Mouse (Mus musculus) small intestine, adult 2 months (tissue): Measurements from ENCODE around the gene Fiz1. TPM values are rescaled to one million over a fixed set of nuclear protein-coding genes. Genes with fewer than 3 reads are reported as not detected.

Experiments used
- H3K27ac ChIP-seq: fragments of 200-500 bp; 2 replicates; pipeline ENCODE4 v1.5.1; 2012; ENCODE audit warnings: low read depth, low read length, control low read depth, inconsistent platforms; ENCODE audit not compliant: insufficient read depth
- H3K27me3 ChIP-seq: fragments of 200-500 bp; 2 replicates; pipeline ENCODE4 v1.6.1; 2012; ENCODE audit warnings: mild to moderate bottlenecking, moderate library complexity, low read length, inconsistent platforms; ENCODE audit not compliant: control insufficient read depth, insufficient read depth
- H3K36me3 ChIP-seq: fragments of 200-500 bp; 2 replicates; pipeline ENCODE4 v1.6.1; 2012; ENCODE audit warnings: mild to moderate bottlenecking, low read length, control low read depth, inconsistent platforms; ENCODE audit not compliant: control insufficient read depth, insufficient read depth
- H3K4me1 ChIP-seq: fragments of 200-500 bp; 2 replicates; pipeline ENCODE4 v1.6.1; 2012; ENCODE audit warnings: low read length, inconsistent platforms, mixed read lengths; ENCODE audit not compliant: control insufficient read depth, insufficient read depth, insufficient read length
- H3K4me3 ChIP-seq: fragments of 200-500 bp; 2 replicates; pipeline ENCODE4 v1.5.1; 2012; ENCODE audit warnings: low read depth, mild to moderate bottlenecking, control low read depth, inconsistent platforms, low read length, moderate library complexity
- CTCF ChIP-seq: fragments of 200-500 bp; IDR thresholded peaks from 2 replicates; pipeline ENCODE4 v1.5.1; 2012; ENCODE audit warnings: low read depth, mild to moderate bottlenecking, control low read depth, inconsistent platforms, low read length, moderate library complexity, mixed read lengths; ENCODE audit not compliant: insufficient replicate concordance, insufficient read length; ENCODE audit errors: extremely low read depth
- POLR2A ChIP-seq: fragments of 200-500 bp; IDR thresholded peaks from 2 replicates; pipeline ENCODE4 v1.6.1; 2012; ENCODE audit warnings: low read depth, mild to moderate bottlenecking, control low read depth, inconsistent platforms, low read length, moderate library complexity
- WGBS: fragments of 180-500 bp; shearing (Covaris S2); methylation state at CpG from one replicate; pipeline ENCODE4 v1.1.7; 2018; 5-methylcytosine and 5-hydroxymethylcytosine counted together
- polyA plus RNA-seq: library from polyadenylated mRNA; depleted of rRNA; stranded (reverse); fragments of >200 nt; gene quantifications from 2 replicates; pipeline ENCODE4 v1.2.3, GENCODE M21; 2012; rRNA removed

Gene Fiz1
- polyA plus RNA-seq, 1 experiment = 31.4 TPM

DNA sequence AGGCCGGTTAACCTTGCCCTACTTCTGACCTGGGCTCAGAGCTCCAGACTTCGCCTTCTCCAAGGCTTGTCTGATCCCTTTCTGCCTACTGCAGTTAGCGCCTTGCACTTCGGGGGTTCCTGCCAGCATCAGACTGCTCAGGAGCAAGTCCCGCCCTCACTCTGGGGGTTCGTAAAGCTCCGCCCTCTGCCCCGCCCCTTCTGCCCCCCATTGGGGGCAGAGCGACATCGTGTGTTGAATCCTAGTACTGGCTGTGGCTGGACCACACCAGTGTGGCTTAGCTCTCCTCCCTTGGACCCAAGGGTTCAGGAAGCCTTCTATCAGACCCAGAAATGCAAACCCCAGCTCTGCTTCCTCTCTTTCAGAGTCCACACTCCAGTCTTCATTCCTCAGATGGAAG, 50.2 kb downstream of the Fiz1 start, which contains the start of gene Sbk2:
Gene Sbk2 (minus strand): TSS at position 135 of the 400 bp plus-strand sequence.
- TF ChIP-seq CTCF = peak; percentile 52
- TF ChIP-seq POLR2A = no peak
- no peaks in the 10 kb centered on the region for H3K27me3 ChIP-seq
- H3K4me3 ChIP-seq = no peak within 1 kb of the TSS
- WGBS = 2% methylated on average over 10 of the region's 10 CpGs
- no peak within 1 kb of the TSS for H3K27ac ChIP-seq
- no peaks in the 10 kb centered on the region for H3K4me1 ChIP-seq
- H3K36me3 ChIP-seq = no peaks in the 10 kb centered on the region

GRCm38 (mm10) chr7:4963527-4963926, 51.0 kb downstream of the Fiz1 start:
- no peaks in the 10 kb centered on the region for H3K27me3 ChIP-seq
- H3K27ac ChIP-seq = no peak overlapping the region
- H3K4me3 ChIP-seq = no peak overlapping the region
- H3K4me1 ChIP-seq = no peaks in the 10 kb centered on the region
- TF ChIP-seq POLR2A (no peak), CTCF (no peak)
- WGBS = 46% methylated on average over 5 of the region's 5 CpGs
- no peaks in the 10 kb centered on the region for H3K36me3 ChIP-seq

- 79% methylated on average over 10 of the region's 10 CpGs for WGBS
Measured at GRCm38 (mm10) chr7:4957361-4957760, 57.1 kb downstream of the Fiz1 start.

More at GRCm38 (mm10) chr7:4957361-4957760, 57.1 kb downstream of the Fiz1 start:
- H3K4me3 ChIP-seq = no peak overlapping the region
- no peak for TF ChIP-seq CTCF
- TF ChIP-seq POLR2A = no peak
- H3K36me3 ChIP-seq = no peaks in the 10 kb centered on the region
- no peaks in the 10 kb centered on the region for H3K27me3 ChIP-seq
- H3K27ac ChIP-seq = no peak overlapping the region
- H3K4me1 ChIP-seq = no peaks in the 10 kb centered on the region

Other genes with a start within 250 kb of the Fiz1 start
- not detected in 2 replicates for gene Fam71e2, start 243.4 kb downstream of the Fiz1 start, polyA plus RNA-seq
- 0.25 and 0.32 TPM in 2 replicates for gene Il11, start 231.8 kb downstream of the Fiz1 start, polyA plus RNA-seq
- not detected in 2 replicates for gene Tmem190, start 231.8 kb downstream of the Fiz1 start, polyA plus RNA-seq
- 225 and 544 TPM in 2 replicates for gene Tmem238, start 225.0 kb downstream of the Fiz1 start, polyA plus RNA-seq
- 141 and 355 TPM in 2 replicates for gene Rpl28, start 221.8 kb downstream of the Fiz1 start, polyA plus RNA-seq
- 78.5 and 131 TPM in 2 replicates for gene Ube2s, start 202.1 kb downstream of the Fiz1 start, polyA plus RNA-seq
- gene Shisa7, start 170.0 kb downstream of the Fiz1 start, polyA plus RNA-seq = 0.48 and 0.83 TPM in 2 replicates
- 12.4 and 18.9 TPM in 2 replicates for gene Isoc2b, start 144.4 kb downstream of the Fiz1 start, polyA plus RNA-seq
- gene Isoc2a, start 137.5 kb downstream of the Fiz1 start, polyA plus RNA-seq = 13.4 and 15.5 TPM in 2 replicates
- not detected in 2 replicates for gene Gm36210, start 108.2 kb downstream of the Fiz1 start, polyA plus RNA-seq
- 15.7 and 41.4 TPM in 2 replicates for gene Zfp628, start 99.5 kb downstream of the Fiz1 start, polyA plus RNA-seq
- gene Nat14, start 92.7 kb downstream of the Fiz1 start, polyA plus RNA-seq = 4.3 and 6.2 TPM in 2 replicates
- 3.3 and 4.5 TPM in 2 replicates for gene Ssc5d, start 88.9 kb downstream of the Fiz1 start, polyA plus RNA-seq
- 0.06 and 0.11 TPM in 2 replicates for gene Sbk2, start 50.3 kb downstream of the Fiz1 start, polyA plus RNA-seq
- not detected in 2 replicates for gene Sbk3, start 43.5 kb downstream of the Fiz1 start, polyA plus RNA-seq
- gene Zfp579, start 18.5 kb downstream of the Fiz1 start, polyA plus RNA-seq = 24.7 and 52.4 TPM in 2 replicates
- 25.2 and 51.0 TPM in 2 replicates for gene Zfp524, start 282 bp downstream of the Fiz1 start, polyA plus RNA-seq
- 0.35 TPM in 1 of 2 replicates, not detected in the other for gene Gm44973, start 799 bp upstream of the Fiz1 start, polyA plus RNA-seq
- 20.0 and 37.3 TPM in 2 replicates for gene Zfp865, start 5.7 kb upstream of the Fiz1 start, polyA plus RNA-seq
- 0.76 and 0.81 TPM in 2 replicates for gene Ccdc106, start 5.9 kb upstream of the Fiz1 start, polyA plus RNA-seq
- not detected in 2 replicates for gene 4632433K11Rik, start 19.4 kb upstream of the Fiz1 start, polyA plus RNA-seq
- gene Zfp784, start 23.7 kb upstream of the Fiz1 start, polyA plus RNA-seq = 3.2 and 7.7 TPM in 2 replicates
- gene Zfp580, start 36.8 kb upstream of the Fiz1 start, polyA plus RNA-seq = 12.2 and 17.6 TPM in 2 replicates
- 76.6 and 150 TPM in 2 replicates for gene U2af2, start 47.4 kb upstream of the Fiz1 start, polyA plus RNA-seq
- gene Epn1, start 65.5 kb upstream of the Fiz1 start, polyA plus RNA-seq = 240 and 483 TPM in 2 replicates
- not detected in 2 replicates for gene Rfpl4, start 102.3 kb upstream of the Fiz1 start, polyA plus RNA-seq
- gene Rasl2-9, start 111.3 kb upstream of the Fiz1 start, polyA plus RNA-seq = 0.09 and 0.43 TPM in 2 replicates
- gene Vmn1r55, start 135.0 kb upstream of the Fiz1 start, polyA plus RNA-seq = not detected in 2 replicates
- not detected in 2 replicates for gene Vmn1r56, start 182.1 kb upstream of the Fiz1 start, polyA plus RNA-seq
- not detected in 2 replicates for gene Vmn1r57, start 203.8 kb upstream of the Fiz1 start, polyA plus RNA-seq